Mouse (Mus musculus): Measurements from ENCODE around the gene H2-D1.
"Not testable (repeated sequence)": the region's sequence is repeated elsewhere in the genome, so short reads cannot be mapped to it uniquely, and the experiment has no call there.

H2-D1 gene

DNA sequence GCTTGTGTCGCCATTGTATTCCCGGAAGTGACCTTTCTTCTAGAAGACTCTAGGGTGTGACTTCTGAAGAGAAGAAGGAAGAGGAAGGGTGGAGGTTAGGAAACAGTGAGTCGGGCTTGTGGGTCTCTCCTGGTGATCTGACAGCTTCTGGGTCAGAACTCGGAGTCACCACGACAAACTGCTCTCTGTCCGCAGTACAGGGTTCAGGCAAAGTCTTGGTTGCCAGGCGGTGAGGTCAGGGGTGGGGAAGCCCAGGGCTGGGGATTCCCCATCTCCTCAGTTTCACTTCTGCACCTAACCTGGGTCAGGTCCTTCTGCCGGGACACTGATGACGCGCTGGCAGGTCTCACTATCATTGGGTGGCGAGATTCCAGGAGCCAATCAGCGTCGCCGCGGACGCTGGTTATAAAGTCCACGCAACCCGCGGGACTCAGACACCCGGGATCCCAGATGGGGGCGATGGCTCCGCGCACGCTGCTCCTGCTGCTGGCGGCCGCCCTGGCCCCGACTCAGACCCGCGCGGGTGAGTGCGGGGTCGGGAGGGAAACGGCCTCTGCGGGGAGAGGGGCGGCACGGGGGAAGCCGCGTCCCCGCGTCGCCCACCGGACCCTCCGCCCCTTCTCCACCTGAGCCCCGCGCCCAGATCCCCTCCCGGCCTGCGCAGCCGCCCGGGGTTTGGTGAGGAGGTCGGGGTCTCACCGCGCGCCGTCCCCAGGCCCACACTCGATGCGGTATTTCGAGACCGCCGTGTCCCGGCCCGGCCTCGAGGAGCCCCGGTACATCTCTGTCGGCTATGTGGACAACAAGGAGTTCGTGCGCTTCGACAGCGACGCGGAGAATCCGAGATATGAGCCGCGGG lies at the start of gene H2-D1:
TSS of gene H2-D1 (plus strand) at position 67 of the 859 bp plus-strand sequence.
- peak; percentile 85 for DNase-seq (ENCODE audit: extremely low spot score)

DNA sequence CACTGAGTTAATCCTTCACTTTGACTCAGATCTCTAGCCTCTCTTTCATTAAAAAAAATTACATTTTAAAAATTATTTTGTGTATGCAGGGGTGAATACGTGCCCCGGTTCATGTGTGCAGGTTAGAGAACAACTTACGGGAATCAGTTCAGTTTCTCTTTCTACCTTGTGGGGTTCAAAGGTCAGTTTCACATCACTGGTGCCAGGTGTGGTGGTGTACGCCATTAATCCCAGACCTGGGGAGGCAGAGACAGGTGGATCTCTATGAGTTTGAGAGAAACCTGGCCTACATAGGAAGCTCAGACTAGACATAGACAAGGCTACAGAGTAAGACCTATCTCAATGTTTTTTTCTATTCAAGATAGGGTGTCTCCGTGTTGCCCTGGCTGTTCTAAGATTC lies 49.5 kb upstream of the H2-D1 start:
- no peak for DNase-seq (ENCODE audit: extremely low spot score)

DNA sequence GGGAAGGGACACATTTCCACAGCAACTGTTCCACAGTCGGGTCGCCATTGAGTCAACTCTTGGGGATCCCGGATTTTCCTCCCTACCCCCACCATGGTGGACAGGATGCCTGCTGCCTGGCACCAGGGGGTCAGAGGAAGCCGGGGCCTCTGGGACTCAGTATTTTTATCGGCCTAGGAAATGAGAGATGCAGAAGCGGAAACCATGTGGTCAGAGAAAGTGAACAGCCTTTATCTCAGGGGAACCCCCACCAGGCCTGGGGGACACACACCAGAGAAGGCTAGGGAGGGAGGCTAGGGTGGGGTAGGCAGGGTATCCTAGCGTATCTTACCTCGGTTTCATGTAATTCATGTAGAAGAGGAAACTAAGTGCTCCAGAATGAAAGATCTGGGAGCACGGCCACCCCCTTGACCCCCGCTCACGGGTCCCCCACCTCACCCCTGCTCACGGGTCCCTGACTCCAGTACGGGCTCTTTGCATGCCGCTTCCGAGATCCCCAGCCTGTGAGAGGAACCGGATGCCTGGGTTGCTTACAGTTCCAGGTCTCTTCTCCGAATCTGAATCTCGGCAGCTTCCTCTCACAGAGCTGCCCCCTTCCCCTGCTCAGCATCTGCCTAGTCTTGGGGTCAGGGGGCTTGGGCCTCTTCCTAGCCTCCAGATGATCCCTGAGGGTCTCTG lies 43.9 kb upstream of the H2-D1 start:
- no peak for DNase-seq (ENCODE audit: extremely low spot score)

DNA sequence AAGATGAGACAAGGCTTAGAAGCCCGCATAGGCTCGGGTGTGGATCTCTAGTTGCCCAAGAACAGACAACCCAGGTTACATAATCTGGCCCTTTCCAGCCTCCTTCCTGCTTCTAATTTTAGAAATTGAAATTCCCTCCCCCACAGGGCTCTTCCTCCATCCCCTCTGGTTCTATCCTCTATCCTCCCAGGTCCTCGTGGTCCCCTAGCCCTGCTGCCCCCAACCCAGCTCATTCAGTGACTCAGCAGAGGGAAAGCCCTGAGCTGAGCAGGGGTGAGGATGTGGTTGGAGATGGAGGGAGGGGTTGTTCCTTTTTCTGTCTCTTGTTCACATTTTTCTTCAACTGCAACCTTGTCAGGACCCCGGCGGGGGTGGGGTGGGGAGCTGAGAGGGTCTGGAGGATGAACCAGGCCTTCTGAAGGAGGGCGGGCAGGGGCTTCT lies 42.9 kb upstream of the H2-D1 start:
- DNase-seq (ENCODE audit: extremely low spot score): no peak

DNA sequence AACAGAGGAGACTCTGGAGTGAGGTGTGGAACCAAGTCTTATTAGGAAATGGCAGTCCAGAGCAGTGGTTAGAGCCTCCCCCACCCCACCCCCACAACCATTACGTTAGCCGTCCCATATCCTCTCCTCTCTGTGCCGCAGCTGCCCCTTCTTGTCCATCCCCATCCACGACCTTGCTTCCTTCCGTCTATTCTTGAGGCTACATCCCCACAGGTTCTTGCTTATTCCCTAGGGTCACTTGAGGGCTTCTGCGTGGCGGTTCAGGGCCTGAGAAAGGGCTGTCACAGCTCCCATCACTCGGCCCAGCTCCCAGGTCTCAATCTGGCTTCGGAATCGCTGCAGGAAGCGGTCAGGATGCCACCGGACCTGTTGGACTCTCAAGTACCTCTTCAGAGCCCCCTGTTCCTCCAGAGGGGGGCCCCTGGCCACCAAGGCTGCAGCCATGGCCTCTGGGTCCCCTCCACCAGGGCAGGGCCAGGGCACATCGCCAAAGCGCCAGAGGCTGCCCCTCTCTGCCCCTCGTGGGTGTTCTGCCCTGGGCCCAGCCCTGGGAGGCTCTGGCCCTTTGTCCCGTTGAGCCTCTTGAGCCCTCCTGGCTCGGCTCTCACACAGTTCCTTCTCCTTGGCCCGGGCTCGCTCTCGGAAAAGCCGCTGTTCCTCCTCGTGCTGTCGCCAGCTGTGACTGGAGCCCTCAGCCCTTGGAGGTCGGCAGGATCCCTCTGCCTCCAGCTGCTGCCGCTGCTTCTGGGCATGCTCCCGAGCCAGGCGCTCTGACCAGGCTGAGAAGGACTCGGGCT lies 42.2 kb upstream of the H2-D1 start, which contains the start of gene Gm16181:
TSS of gene Gm16181 (plus strand) at position 679 of the 797 bp plus-strand sequence.
- DNase-seq (ENCODE audit: extremely low spot score): no peak

DNA sequence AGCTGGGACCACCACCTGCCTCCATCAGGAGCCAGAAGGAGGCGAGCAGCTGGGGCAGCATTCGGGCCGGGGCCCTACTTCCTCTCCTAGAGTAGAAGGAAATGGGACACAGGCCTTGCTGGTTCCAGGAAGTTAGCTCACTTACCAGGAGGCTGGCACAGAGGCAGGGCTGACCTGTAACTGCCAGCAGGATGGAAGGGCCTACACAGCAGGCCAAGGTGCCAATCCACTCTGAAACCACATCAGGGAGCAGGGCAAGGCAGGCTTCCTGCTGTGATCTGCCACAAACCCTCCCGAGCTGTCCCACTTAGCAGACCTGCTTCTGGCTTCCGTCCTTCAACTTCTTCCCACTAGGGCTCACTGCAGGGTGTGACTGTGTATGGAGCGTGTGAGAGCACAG lies 40.2 kb upstream of the H2-D1 start:
- DNase-seq (ENCODE audit: extremely low spot score): no peak

DNA sequence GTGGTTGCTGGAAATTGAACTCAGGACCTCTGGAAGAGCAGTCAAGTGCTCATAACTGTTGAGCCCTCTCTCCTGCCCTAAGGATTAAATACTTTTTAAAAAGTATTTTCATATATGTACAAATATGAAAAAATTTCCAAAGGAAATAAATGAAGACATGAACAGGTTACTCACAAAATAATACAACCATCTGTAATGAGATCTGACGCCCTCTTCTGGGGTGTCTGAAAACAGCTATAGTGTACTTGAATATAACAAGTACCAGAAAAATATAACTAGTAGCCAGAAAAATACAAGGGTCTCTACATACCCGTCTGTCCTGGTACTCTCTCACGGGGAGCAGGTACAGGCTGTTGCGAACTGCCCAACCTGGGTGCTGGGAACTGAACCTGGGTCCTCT lies 37.9 kb upstream of the H2-D1 start:
- no peak for DNase-seq (ENCODE audit: extremely low spot score)

DNA sequence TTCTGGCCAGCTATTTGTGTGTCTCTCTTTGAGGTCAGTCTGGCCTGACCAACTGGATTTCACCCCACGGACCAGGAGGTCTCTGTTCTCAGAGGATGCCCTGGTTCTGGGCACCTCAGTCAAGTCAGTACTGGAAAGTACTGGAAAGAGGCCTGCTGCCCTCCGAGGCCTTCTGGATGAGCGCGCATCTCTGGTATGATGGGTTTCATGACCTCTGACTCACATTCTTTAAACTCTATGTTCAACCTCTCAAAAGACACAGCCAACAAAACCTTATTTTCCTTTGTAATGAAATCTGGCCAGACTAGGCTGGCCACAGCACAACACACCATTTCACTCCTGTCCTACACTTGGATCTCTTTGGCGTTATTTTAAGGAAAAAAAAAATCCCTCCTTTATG lies 37.1 kb upstream of the H2-D1 start:
- DNase-seq (ENCODE audit: extremely low spot score): no peak

DNA sequence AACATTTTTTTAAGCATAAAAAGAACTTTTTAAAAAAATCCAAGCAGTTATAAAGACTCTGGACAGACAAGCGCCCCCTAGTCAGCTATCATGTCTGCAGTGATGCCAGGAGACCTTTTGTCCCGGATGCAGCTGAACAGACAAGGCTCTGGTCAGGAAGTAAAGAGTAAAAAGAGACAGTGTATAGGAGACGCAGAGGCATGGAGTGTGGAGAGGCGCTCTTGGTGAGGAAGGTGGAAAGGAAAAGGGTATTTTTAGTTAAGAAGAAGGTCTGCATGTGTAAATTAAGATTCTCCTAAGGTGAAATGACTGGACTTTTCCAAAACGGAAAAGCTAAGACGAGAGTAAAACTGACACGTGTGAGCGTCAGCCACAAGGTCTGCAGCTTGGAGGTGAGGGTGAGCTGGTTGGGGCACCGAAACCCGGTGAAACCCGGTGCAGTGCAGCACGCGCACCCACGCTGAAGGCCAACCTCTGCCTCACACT lies 35.9 kb upstream of the H2-D1 start:
- DNase-seq (ENCODE audit: extremely low spot score): no peak

DNA sequence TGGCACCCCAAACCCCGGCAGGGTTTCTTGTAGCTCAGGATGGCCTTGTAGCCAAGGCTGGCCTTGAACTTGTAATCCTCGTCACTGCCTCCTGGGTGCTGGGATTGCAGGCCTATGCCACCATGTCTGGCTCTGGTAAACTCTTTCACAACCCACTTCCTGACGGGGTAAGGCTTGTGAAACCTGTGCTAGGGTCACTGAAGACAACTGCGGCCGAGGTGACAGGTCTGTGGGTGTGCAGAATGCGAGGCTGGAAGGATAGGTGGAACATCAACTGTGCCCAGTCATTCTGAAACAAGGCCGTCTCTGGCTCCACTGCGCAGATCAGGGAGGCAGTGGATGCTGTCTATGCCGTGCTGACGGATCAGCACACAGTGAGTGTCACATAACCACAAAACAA lies 31.5 kb upstream of the H2-D1 start:
- DNase-seq (ENCODE audit: extremely low spot score): no peak

DNA sequence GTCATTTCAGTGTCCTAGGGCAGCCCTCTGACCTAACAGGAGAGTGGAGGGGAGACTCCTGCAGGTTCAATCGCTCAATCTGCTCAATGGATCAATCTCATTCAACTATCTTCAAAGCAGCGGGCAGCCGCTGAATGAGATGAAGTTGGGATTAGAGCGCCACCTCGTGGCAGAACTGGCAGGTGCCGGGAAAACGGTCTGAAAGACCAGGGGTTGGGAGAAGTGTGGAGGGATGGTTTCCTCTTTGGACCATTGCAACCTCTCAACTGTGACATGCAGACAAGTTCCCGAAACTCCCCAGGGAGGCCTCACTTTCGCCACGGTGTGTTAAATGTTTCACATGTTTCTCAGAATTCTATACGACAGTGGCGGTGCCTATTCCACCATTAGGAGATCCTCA lies 30.5 kb upstream of the H2-D1 start:
- DNase-seq (ENCODE audit: extremely low spot score): peak; percentile 83

DNA sequence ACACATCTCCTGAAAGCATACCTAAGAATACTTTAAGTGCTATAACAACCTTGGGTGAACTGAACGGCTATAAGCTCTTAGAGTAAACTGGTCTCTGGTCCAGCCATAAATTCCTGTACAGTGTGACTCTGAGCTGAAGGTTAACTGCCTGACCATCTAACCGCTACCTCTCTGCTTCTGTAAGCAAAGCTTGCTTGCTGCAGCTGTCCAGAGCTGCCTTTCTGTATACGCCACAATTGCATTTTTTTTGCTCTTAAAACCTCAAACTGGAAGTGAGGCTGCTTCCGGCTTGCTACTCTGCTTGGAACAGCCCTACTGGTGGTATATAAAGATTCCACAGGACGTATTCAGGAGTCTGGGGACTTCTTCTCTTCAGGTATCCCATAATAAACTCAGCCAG lies 29.9 kb upstream of the H2-D1 start:
- no peak for DNase-seq (ENCODE audit: extremely low spot score)

DNA sequence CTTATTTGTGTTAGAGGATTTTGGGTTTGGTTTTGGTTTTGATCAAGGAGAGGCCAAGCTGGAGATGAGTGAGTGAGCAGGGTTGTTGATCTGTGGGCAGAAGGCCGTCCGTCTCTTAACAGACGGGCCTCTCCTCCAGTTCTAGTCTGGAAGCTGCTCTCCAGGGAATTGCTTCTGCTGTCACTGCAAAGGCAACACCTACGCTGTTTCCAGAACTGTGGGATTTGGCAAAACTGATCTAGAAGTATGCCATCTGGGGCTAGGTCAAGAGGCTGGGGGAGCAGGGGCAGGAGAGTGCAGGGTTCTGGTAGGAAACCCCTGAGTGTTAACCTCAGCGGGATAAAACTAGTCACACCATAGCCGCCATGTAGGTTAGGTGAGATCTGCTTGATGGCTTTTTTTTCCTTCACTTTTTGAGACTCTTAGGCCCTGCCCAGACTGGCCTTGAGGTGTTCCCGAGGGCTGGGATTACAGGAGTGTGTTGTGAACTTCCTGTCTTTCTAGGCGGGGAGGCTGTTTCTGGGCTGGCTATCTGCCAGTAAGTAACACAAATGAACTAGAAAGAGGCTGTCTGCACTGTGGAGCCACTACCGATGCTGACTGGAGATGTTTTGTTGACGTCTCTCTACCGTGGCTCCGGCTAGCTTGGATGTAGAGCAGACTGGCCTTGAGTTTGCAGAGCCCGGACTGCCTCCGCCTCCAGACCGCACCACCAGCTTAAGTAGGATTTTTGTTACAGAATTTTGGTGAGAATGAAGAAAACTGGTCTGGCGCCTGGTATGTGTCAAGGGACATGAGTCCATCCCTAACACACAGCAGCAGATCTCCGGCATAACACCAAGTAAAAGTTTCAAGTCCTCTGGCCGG lies 29.2 kb upstream of the H2-D1 start, which contains the start of gene Atp6v1g2:
TSS of gene Atp6v1g2 (plus strand) at position 547 of the 867 bp plus-strand sequence.
- DNase-seq (ENCODE audit: extremely low spot score): no peak

DNA sequence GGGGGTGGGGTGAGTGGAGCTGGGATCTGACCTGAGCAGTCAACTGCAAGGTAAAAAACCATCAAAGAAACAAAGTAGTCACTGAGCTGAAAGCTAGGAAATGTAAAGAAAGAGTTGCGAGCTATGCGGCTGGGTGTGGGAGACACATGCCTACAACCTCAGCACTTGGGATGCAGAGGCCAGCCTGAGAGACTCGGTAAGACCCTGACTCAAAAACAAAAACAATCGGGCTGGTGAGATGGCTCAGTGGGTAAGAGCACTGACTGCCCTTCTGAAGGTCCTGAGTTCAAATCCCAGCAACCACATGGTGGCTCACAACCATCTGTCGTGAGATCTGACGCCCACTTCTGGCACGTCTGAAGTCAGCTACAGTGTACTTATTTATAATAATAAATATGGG lies 28.4 kb upstream of the H2-D1 start:
- not testable (repeated sequence) for DNase-seq (ENCODE audit: extremely low spot score)

DNA sequence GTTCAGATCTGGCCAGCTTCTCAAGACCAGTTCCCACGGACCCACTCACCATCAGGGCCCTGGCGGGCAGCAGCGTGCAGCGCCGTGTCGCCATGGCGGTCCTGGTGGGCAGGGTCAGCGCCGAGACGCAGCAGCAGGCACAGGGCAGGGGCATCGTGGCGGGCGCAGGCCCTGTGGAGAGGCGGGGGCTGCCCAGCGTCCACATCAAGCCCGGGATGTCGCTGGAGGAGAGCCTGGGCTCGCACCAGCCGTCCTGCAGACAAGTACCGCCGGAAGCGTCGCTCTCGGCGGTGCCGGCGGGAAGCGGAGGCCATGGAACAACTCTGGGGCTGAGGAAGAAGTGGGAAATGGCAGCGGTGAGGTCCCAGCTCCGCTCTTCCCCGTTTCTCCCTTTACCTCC lies 27.6 kb upstream of the H2-D1 start:
- peak; percentile 71 for DNase-seq (ENCODE audit: extremely low spot score)

DNA sequence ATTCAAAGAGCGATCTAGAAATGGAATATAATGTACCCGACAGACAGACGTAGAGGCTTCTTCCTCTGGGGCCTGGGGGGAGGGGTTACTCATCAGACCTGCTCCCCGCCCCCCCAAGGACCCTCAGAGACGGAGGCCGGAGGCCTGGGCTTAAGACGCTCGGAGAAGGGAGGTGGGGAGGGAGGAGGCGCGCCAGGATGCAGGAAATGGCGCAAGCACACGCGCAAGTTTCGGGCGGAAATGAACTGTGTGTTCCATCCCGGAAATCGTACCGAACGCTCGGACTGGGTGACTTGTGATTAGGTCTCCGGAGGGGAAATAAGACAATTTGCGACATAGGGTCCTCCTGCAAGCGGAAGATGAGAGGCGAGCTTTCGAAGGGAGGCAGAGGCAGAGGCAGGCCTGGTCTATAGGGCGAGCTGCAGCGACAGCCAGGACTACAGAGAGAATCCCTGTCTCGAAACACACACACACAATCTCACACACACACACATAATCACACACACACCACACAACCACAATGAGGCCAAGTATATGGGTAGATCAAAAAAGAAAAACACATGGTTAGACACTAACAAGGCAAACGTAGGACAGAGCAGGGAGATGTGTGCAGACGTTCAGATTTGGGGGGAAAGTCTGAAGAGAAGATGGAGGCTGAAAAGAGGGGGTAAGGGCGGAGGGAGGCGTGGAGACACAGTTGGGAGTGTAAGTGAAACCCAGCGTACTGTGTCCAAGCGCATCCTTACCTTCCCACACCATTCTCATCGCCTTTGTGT lies 26.7 kb upstream of the H2-D1 start, which contains the start of gene Nfkbil1:
TSS of gene Nfkbil1 (minus strand) at position 179 of the 776 bp plus-strand sequence.
- peak; percentile 88 for DNase-seq (ENCODE audit: extremely low spot score)

DNA sequence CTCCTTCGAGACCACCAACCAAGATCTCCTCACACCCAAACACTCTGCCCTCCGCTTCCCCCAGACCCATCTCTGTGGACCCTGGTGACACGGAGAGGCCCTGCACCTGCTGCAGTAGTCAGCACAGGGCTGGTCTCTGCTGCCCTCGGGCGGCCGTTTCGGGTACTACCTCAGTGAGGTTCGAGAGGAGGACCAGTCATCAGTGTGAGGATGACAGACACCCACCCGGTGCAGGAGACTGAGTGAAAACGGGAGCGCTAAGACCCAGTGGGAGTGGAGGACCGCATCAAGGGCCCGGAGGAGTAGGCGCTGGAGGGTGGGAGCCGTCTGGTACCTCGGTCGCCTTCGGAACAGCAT lies 26.2 kb upstream of the H2-D1 start:
- peak; percentile 98 for DNase-seq (ENCODE audit: extremely low spot score)

DNA sequence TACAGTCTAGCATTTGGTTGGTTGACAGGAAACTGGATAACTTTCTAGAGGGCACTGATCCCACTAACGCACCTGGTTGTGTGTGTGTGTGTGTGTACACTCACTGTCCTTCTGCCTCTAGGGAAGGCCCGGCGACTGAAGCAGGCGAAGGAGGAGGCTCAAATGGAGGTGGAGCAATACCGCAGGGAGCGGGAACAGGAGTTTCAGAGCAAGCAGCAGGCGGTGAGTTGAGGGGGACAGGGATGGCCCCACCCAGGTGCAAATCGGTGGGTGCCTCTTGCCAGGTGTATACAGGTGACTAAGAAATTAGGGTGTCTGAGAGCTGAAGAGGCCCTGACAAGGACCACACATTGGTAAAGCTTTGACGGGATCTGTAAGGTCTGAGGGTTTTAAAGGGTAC lies 25.5 kb upstream of the H2-D1 start:
- DNase-seq (ENCODE audit: extremely low spot score): no peak

DNA sequence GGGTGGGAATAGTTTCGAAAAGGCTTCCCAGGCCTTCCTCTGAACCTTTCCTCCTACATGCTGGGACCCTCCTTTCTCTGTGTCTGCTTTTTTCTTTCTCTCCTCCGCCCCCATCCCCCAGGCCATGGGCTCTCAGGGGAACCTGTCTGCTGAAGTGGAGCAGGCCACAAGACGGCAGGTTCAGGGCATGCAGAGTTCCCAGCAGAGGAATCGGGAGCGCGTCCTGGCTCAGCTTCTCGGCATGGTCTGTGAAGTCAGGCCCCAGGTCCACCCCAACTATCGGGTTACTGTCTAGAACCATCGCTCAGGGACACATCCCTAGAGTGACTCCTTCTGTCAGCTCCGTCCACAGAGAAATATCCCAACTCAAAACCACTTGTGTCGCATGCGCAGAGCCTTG lies 25.0 kb upstream of the H2-D1 start:
- no peak for DNase-seq (ENCODE audit: extremely low spot score)

DNA sequence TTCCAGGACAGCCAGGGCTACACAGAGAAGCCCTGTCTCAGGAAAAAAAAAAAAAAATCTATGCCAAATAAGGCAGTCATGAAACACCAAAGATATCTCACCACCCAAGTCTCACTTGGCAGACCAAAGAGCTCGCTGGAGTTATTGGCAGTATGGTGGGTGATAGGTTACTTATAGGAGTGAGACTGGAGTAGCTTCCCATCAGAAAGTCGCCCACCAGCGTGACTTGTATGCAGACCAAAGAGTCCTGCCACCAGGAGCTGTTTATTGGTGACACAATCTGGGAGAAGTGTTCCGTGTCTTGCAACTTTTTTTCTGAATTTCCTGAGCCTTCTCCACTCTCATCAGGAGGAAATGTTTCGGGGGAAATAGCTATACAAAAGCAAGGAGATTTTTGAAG lies 22.8 kb upstream of the H2-D1 start:
- no peak for DNase-seq (ENCODE audit: extremely low spot score)

Data from embryo, embryonic 9.5 days (tissue).